Mouse (Mus musculus): ENCODE results near the gene Pigc.

DNA sequence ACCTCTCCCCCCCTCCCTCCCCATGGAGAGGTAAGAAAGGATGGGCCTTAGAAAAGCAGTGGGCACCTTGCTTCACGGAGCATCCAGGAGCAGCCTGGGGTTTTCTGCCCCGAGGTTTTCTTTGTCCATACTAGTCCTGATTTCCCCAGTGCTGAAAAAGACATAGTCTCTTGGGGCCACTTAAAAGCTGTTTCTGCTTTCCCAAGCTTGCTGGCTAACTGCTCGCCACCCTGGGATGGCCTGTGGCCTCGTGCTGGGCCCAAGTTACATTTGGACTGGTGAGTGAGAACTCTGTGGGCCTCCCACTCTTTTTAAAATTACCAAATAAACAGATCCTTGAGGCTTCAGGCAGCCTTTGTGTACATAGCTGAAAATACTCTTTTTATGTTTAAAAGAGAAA, 8.3 kb downstream of the Pigc start:
- TF ChIP-seq EP300 (optimal IDR thresholded peaks at IDR 0.05) (no peak), CTCF (IDR thresholded peaks at IDR 0.05; ENCODE audit: low read depth) (no peak)
